ENCODE assay signal across 8 mouse cellular contexts in genomic region chr13:109343596-109343995, GRCm38 (mm10).
DNase-seq lines count a peak whose midpoint lies in the region; ATAC-seq and TF ChIP-seq lines count a peak whose summit lies in the region.

No protein-coding gene starts in this region.

- WGBS in heart, embryonic 12.5 days, result 4% methylated on average over 4 of the region's 4 CpGs
- 3% methylated on average over 4 of the region's 4 CpGs for WGBS in intestine, postnatal 0 days
- 3% methylated on average over 4 of the region's 4 CpGs for WGBS in midbrain, embryonic 10.5 days

- H3K27me3 ChIP-seq in heart, embryonic 12.5 days (replicated peaks), result no peaks in the 10 kb centered on the region; the same call in 1 of the 2 replicates
- H3K27me3 ChIP-seq in intestine, postnatal 0 days (replicated peaks; ENCODE audit: control insufficient read depth, insufficient read depth, low read length), result no peaks in the 10 kb centered on the region
- no peaks in the 10 kb centered on the region for H3K27me3 ChIP-seq in midbrain, embryonic 10.5 days (ENCODE audit: low read depth, poor library complexity, severe bottlenecking)

- H3K4me2 ChIP-seq in heart, embryonic 12.5 days, result no peak overlapping the region
- H3K4me2 ChIP-seq in intestine, postnatal 0 days (replicated peaks; ENCODE audit: low read depth), result 0 out of 2 replicates have a peak overlapping the region, but pooled peaks have one; percentile 22

- H3K36me3 ChIP-seq in heart, embryonic 12.5 days, result no peaks in the 10 kb centered on the region
- H3K36me3 ChIP-seq in intestine, postnatal 0 days (ENCODE audit: control insufficient read depth, insufficient read depth), result no peaks in the 10 kb centered on the region
- H3K36me3 ChIP-seq in midbrain, embryonic 10.5 days, result no peaks in the 10 kb centered on the region

- no peaks in the 10 kb centered on the region for H3K9me3 ChIP-seq in heart, embryonic 12.5 days (replicated peaks)
- H3K9me3 ChIP-seq in intestine, postnatal 0 days (ENCODE audit: control insufficient read depth), result no peaks in the 10 kb centered on the region
- H3K9me3 ChIP-seq in midbrain, embryonic 10.5 days (replicated peaks), result no peaks in the 10 kb centered on the region

- H3K4me3 ChIP-seq in heart, embryonic 12.5 days, result no peak overlapping the region
- H3K4me3 ChIP-seq in cortical plate, adult 2 months (ENCODE audit: insufficient read depth, low read length), result no peak overlapping the region
- no peak overlapping the region for H3K4me3 ChIP-seq in intestine, postnatal 0 days (ENCODE audit: low read depth, low read length)
- no peak overlapping the region for H3K4me3 ChIP-seq in midbrain, embryonic 10.5 days

- peak; percentile 95 for TF ChIP-seq CTCF in cortical plate, adult 2 months (IDR thresholded peaks at IDR 0.05; ENCODE audit: extremely low read depth, insufficient read depth, low read length)
- peak; percentile 93 for TF ChIP-seq CTCF in intestine, postnatal 0 days (IDR thresholded peaks at IDR 0.05; ENCODE audit: low read depth)

- no peak overlapping the region for H3K27ac ChIP-seq in heart, embryonic 12.5 days (ENCODE audit: poor library complexity, severe bottlenecking)
- H3K27ac ChIP-seq in cortical plate, adult 2 months (ENCODE audit: insufficient read depth, low read length), result no peak overlapping the region
- H3K27ac ChIP-seq in intestine, postnatal 0 days (ENCODE audit: low read depth, low read length), result no peak overlapping the region
- H3K27ac ChIP-seq in midbrain, embryonic 10.5 days (replicated peaks), result no peak overlapping the region

- H3K9ac ChIP-seq in heart, embryonic 12.5 days, result no peak overlapping the region
- no peak overlapping the region for H3K9ac ChIP-seq in intestine, postnatal 0 days (ENCODE audit: low read depth, low read length)

- intact Hi-C loops in left cerebral cortex, postnatal 14 days (cut with DNase I), result loop anchor here (2.0 to 10.0 kb wide), 5 partner anchors 111 to 401 kb away; no protein-coding TSS in a partner anchor

- H3K4me1 ChIP-seq in heart, embryonic 12.5 days (replicated peaks), result no peaks in the 10 kb centered on the region
- H3K4me1 ChIP-seq in cortical plate, adult 2 months (ENCODE audit: control insufficient read depth, insufficient read depth, low read length), result no peaks in the 10 kb centered on the region
- H3K4me1 ChIP-seq in intestine, postnatal 0 days (replicated peaks; ENCODE audit: control insufficient read depth, insufficient read depth, low read length), result no peaks in the 10 kb centered on the region
- H3K4me1 ChIP-seq in midbrain, embryonic 10.5 days, result 0 out of 2 replicates have a peak, but pooled peaks cover 4% of the 10 kb centered on the region

- no peak for TF ChIP-seq POLR2A in cortical plate, adult 2 months (IDR thresholded peaks at IDR 0.05; ENCODE audit: extremely low read depth, insufficient read depth, low read length)

- ATAC-seq in heart, embryonic 12.5 days (ENCODE audit: insufficient number of reproducible peaks, low FRiP score), result no peak
- peak; percentile 56; the same call in 1 of the 2 replicates for ATAC-seq in intestine, postnatal 0 days

- DNase-seq in heart, adult 11 months, result peak; percentile 96
- peak; percentile 68 for DNase-seq in gastrocnemius, postnatal 10 days
- DNase-seq in left cerebral cortex, postnatal 14 days (ENCODE audit: low spot score in 2 of 2), result peak; percentile 85 to 92
- peak; percentile 62 for DNase-seq in midbrain, embryonic 10.5 days (ENCODE audit: low spot score)
- peak; percentile 59 to 76 for DNase-seq in right cerebral cortex, postnatal 36 days (ENCODE audit: low spot score in 2 of 2)
